Mouse (Mus musculus) neural tube, embryonic 14.5 days (tissue): ENCODE measurements around the gene Vash2. TPM values are rescaled to one million over a fixed set of nuclear protein-coding genes. Genes with fewer than 3 reads are reported as not detected.
"Not testable (repeated sequence)": the region's sequence is repeated elsewhere in the genome, so short reads cannot be mapped to it uniquely, and the experiment has no call there.

ENCODE experiments used
- ATAC-seq: fragments of 200-750 bp; cut with Nextera tagmentation; 2 replicates; pipeline ENCODE4 v1.8.0; 2017; ENCODE audit warnings: low read depth, mild to moderate bottlenecking, moderate TSS enrichment, moderate library complexity
- H3K27ac ChIP-seq: fragments of 300-500 bp; sonication (generic); 2 replicates; pipeline ENCODE4 v1.5.1; 2014; ENCODE audit warnings: low read depth, mild to moderate bottlenecking, control low read depth, low read length, moderate library complexity, mixed read lengths
- H3K27me3 ChIP-seq: fragments of 300-500 bp; sonication (generic); 2 replicates; pipeline ENCODE4 v1.6.1; 2014; ENCODE audit warnings: low read length; ENCODE audit not compliant: control insufficient read depth, insufficient read depth
- H3K36me3 ChIP-seq: fragments of 300-500 bp; sonication (generic); 2 replicates; pipeline ENCODE4 v1.6.1; 2014; ENCODE audit warnings: low read length, mixed read lengths; ENCODE audit not compliant: control insufficient read depth, insufficient read depth
- H3K4me1 ChIP-seq: fragments of 300-500 bp; sonication (generic); 2 replicates; pipeline ENCODE4 v1.6.1; 2014; ENCODE audit warnings: low read length; ENCODE audit not compliant: control insufficient read depth, insufficient read depth
- H3K4me2 ChIP-seq: fragments of 300-500 bp; sonication (generic); 2 replicates; pipeline ENCODE4 v1.6.1; 2014; ENCODE audit warnings: mild to moderate bottlenecking, low read depth, low read length, control low read depth
- H3K4me3 ChIP-seq: fragments of 300-500 bp; sonication (generic); 2 replicates; pipeline ENCODE4 v1.5.1; 2014; ENCODE audit warnings: low read depth, low read length, control low read depth, mixed read lengths
- H3K9ac ChIP-seq: fragments of 300-500 bp; sonication (generic); replicated peaks from 2 replicates; pipeline ENCODE4 v1.6.1; 2014; ENCODE audit warnings: low read depth, mild to moderate bottlenecking, control low read depth, low read length, mixed read lengths
- H3K9me3 ChIP-seq: fragments of 300-500 bp; sonication (generic); 2 replicates; pipeline ENCODE4 v1.6.1; 2016; ENCODE audit warnings: low read length; ENCODE audit not compliant: control insufficient read depth
- WGBS: fragments of 180-500 bp; shearing (Covaris S2); extraction: QIAGEN DNeasy Blood & Tissue Kit; methylation state at CpG from one replicate; pipeline ENCODE4 v1.1.7; 2014; 5-methylcytosine and 5-hydroxymethylcytosine counted together
- polyA plus RNA-seq: library from polyadenylated mRNA; unstranded; fragments of >200 nt; fragmentation: Nextera tagmentation; extraction: Ambion mirVana; gene quantifications from 2 replicates; pipeline ENCODE4 v1.2.1, GENCODE M21; 2014

The Vash2 gene
- polyA plus RNA-seq, 1 experiment from 2014 or later: 118 TPM

DNA sequence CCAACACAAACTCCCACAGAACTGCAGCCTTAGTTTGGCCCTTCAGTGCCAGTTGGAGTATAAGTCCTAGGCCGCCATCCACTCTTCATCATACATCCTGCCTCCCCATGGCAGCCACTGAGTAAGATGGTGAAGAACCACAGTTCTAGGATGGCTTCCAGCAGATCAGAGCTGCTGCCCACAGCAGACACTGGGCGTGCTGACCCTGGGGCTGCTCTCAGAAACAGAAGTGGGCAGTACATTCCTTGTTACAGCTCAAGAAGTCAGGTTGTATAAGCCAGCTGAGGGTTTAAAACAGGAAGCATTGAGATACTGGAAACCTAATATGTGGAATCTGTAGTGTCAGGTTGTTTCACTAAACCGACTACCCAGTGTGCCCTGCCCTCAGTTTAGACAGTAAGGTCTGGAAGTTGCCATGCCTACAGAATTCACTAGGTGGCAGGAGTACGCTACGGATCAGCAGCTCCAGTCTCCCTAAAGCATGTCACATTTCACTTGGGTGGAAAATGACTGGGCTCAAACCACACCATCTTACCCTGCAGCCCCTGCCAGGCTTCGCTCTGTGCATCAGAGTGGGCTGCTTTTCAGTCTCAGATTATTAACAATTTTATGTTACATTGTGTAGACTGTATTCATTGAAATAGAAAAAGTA lies 34.9 kb downstream of the Vash2 start:
- no peak overlapping the region for H3K27ac ChIP-seq
- 51% methylated on average over 6 of the region's 6 CpGs for WGBS
- no peak overlapping the region for H3K4me2 ChIP-seq
- peak; percentile 90 for ATAC-seq
- H3K4me1 ChIP-seq: no peaks in the 10 kb centered on the region
- no peaks in the 10 kb centered on the region for H3K9me3 ChIP-seq
- peaks cover 72% of the 10 kb centered on the region for H3K36me3 ChIP-seq
- H3K4me3 ChIP-seq: no peak overlapping the region
- H3K27me3 ChIP-seq: no peaks in the 10 kb centered on the region
- H3K9ac ChIP-seq: no peak overlapping the region

DNA sequence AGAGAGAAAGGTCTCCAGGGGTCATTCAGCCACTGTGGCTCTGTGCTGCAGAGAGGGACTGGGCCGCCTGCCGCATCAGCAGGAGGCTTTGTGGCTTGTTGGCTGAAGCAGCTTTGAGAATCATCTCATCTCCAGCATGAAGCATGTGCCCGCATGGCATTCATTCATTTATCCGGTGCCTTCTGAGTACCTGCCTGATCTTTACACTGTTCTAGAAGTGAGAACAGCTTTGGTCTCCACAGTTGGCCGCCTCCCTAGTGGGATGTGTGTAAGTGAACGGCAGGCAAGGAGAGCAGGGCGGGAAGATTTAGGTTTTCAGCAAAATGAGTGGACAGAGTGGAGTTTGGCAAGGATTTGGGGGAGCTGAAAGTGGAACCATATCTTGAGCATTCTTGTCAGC lies 39.3 kb downstream of the Vash2 start:
- WGBS: 87% methylated on average over 7 of the region's 7 CpGs
- no peak for ATAC-seq
- H3K4me2 ChIP-seq: no peak overlapping the region
- no peaks in the 10 kb centered on the region for H3K9me3 ChIP-seq
- no peaks in the 10 kb centered on the region for H3K27me3 ChIP-seq
- no peak overlapping the region for H3K9ac ChIP-seq
- H3K4me1 ChIP-seq: no peaks in the 10 kb centered on the region
- peaks cover 70% of the 10 kb centered on the region for H3K36me3 ChIP-seq
- no peak overlapping the region for H3K27ac ChIP-seq
- H3K4me3 ChIP-seq: no peak overlapping the region

- H3K36me3 ChIP-seq: peaks cover 6% of the 10 kb centered on the region; the same call in 1 of the 2 replicates
- no peak overlapping the region for H3K4me3 ChIP-seq
- no peaks in the 10 kb centered on the region for H3K9me3 ChIP-seq
- 84% methylated on average over 6 of the region's 6 CpGs for WGBS
- ATAC-seq: no peak
- H3K27me3 ChIP-seq: no peaks in the 10 kb centered on the region
- H3K4me1 ChIP-seq: peaks cover 16% of the 10 kb centered on the region
- no peak overlapping the region for H3K4me2 ChIP-seq
- H3K9ac ChIP-seq: no peak overlapping the region
- no peak overlapping the region for H3K27ac ChIP-seq
Measured at GRCm38 (mm10) chr1:190930181-190930580, 48.9 kb downstream of the Vash2 start.

DNA sequence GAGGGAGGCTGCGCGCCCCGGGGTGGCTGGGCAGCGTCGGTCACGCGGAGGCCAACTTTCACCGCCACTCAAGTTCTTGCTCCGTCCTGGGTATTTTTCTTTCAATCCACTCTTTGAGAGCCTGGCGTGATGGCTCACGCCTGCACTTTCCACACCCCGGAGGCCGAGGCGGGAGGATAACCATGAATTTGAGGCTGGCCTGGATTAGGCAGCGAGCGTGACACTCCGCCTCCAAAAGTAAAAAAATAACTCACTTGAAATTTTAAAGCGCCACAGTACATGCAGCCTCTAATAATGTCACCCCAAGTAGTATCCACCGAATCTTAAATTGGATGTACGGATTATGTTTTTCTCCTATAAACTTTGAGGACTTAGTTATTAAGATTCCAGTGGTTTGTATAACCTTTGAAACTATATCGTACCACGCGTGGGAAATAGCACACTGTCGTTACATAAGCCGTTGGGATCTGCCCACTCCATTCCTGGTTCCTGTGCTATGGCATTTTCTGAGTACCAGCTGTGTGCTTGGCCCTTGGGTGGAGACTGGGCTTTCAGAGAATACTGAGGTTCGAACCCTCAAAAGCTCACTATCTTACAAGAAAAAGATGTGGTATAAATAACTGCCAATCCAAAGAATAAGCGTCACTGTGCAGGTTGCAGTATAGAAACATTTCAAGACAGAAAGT lies 49.9 kb downstream of the Vash2 start:
- Histone ChIP-seq H3K9ac (peak overlapping the region; percentile 93), H3K4me1 (peaks cover 16% of the 10 kb centered on the region), H3K4me3 (peak overlapping the region; percentile 69), H3K27me3 (no peaks in the 10 kb centered on the region), H3K36me3 (no peaks in the 10 kb centered on the region), H3K4me2 (peak overlapping the region; percentile 65), H3K9me3 (no peaks in the 10 kb centered on the region), H3K27ac (peak overlapping the region; percentile 99)
- no peak for ATAC-seq
- WGBS: 8% methylated on average over 26 of the region's 27 CpGs

DNA sequence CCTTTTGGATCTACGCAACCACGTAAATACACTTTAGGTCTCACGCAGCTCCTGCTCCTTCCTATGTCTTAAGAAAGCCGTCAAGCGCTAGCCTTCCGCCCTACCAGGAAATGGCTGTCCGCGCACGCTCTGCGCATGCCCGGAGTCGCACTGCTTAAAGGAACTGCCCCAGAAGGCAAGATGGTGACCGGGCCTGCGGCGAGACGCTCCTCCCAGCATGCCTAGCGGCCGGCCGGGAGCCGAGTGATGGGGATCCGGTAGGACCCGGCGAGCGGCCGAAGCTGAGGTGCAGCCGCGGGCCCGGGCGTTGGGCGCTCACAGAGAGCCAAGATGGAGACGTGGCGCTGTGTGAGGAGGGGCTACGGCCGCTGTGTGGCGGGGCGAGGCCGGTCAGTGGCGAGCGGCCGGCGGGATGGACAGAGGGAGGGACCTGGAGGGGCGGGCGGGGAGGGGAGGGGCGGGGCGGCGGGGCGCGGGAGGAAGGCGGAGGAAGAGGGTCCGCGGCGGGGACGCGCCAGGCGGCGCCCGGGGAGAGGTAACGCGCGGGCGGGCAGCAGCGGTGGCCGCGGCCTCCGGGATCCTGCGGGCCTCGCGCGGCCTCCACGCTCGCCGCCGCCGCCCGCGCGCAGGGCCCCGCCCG lies 50.6 kb downstream of the Vash2 start:
- no peaks in the 10 kb centered on the region for H3K9me3 ChIP-seq
- peak overlapping the region; percentile 75 for H3K4me2 ChIP-seq
- H3K36me3 ChIP-seq: no peaks in the 10 kb centered on the region
- ATAC-seq: peak; percentile 98
- H3K27ac ChIP-seq: peak overlapping the region; percentile 99
- WGBS: under 1% methylated on average over 61 of the region's 79 CpGs
- no peaks in the 10 kb centered on the region for H3K27me3 ChIP-seq
- peak overlapping the region; percentile 69 for H3K4me3 ChIP-seq
- H3K4me1 ChIP-seq: peaks cover 16% of the 10 kb centered on the region
- H3K9ac ChIP-seq: peak overlapping the region; percentile 93

- WGBS: 21% methylated on average over 16 of the region's 16 CpGs
- H3K27ac ChIP-seq: peak overlapping the region; percentile 99
- peak; percentile 29 for ATAC-seq
- no peaks in the 10 kb centered on the region for H3K27me3 ChIP-seq
- no peaks in the 10 kb centered on the region for H3K9me3 ChIP-seq
- peak overlapping the region; percentile 93 for H3K9ac ChIP-seq
- peaks cover 16% of the 10 kb centered on the region for H3K4me1 ChIP-seq
- peak overlapping the region; percentile 69 for H3K4me3 ChIP-seq
- no peaks in the 10 kb centered on the region for H3K36me3 ChIP-seq
- H3K4me2 ChIP-seq: peak overlapping the region; percentile 75
Measured at GRCm38 (mm10) chr1:190927751-190928369, 51.2 kb downstream of the Vash2 start.

DNA sequence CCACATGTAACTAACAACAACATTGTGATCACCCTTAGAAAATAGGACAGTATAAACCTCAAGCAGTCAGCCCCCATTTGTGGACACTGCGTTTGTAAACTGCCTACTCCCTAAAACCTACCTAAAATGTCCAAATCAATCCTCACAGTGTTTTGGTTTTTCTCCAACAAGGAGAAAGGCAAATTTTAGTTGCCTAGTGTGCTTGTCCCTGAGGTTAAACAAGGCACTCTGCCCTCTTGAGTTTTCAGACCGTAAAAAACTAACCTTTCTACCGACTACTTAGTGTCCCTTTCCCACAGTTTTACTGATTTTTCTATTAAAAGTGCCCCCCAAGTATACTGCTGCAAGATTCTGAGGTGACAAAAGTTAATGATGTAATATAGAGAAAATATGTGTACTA lies 51.8 kb downstream of the Vash2 start:
- Histone ChIP-seq H3K27me3 (no peaks in the 10 kb centered on the region), H3K36me3 (no peaks in the 10 kb centered on the region), H3K4me1 (peaks cover 16% of the 10 kb centered on the region), H3K4me2 (peak overlapping the region; percentile 75), H3K9ac (no peak overlapping the region), H3K9me3 (no peaks in the 10 kb centered on the region), H3K4me3 (peak overlapping the region; percentile 69), H3K27ac (no peak overlapping the region)
- ATAC-seq: no peak
- WGBS: 96% methylated on average over 3 of the region's 3 CpGs

GRCm38 (mm10) chr1:190924812-190925211 lies 54.3 kb downstream of the Vash2 start, which contains the start of gene Angel2:
Gene Angel2, plus strand, starts transcription at chr1:190925112.
- not testable (repeated sequence) for H3K9ac ChIP-seq, H3K27me3 ChIP-seq, H3K9me3 ChIP-seq, H3K36me3 ChIP-seq, H3K4me2 ChIP-seq, H3K4me3 ChIP-seq, ATAC-seq, H3K27ac ChIP-seq
- H3K4me1 ChIP-seq: peaks cover 12% of the 10 kb centered on the region
- WGBS: 90% methylated on average over 3 of the region's 3 CpGs
